Mouse (Mus musculus) spleen, adult 12 weeks (tissue): Measurements from ENCODE around the gene Gm10057.
"Not testable (repeated sequence)": the region's sequence is repeated elsewhere in the genome, so short reads cannot be mapped to it uniquely, and the experiment has no call there.

Source experiments
- DNase-seq: peaks from one replicate; pipeline ENCODE4 v3.0.0; 2022; ENCODE audit warnings: low spot score

The Gm10057 gene

GRCm38 (mm10) chrX:154054939-154055338, at the start of gene Gm10057:
Gene Gm10057 (minus strand): TSS chrX:154055039.
- not testable (repeated sequence) for DNase-seq

DNA sequence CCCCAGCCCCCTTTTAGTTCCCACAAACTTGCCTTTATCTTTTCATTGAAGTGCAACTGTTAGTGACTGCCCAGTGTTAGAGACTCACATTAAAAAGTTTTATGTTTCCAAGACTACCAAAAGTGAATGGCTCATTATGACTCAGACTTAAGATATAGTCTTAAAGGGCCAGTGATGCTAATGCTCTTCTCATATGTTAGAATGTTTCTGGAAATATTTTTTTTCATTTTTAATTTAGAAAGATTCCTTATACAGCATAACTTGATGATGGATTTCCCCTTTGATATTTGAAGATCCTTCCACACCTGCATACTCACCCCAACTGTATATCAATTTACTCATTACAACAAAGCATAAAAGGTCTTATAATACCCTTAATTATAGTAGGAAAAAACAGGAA, 21.1 kb downstream of the Gm10057 start, which contains the start of gene 4921511M17Rik:
Gene 4921511M17Rik, minus strand, starts transcription at position 101 of the 400 bp plus-strand sequence.
- not testable (repeated sequence) for DNase-seq

- not testable (repeated sequence) for DNase-seq
Measured at GRCm38 (mm10) chrX:154012540-154012939, 42.3 kb downstream of the Gm10057 start, which contains the start of gene Samt1. Gene Samt1 (minus strand): TSS chrX:154012640.
